Mouse (Mus musculus): ENCODE results near the gene Chchd2. TPM values are rescaled to one million over a fixed set of nuclear protein-coding genes. Genes with fewer than 3 reads are reported as not detected.
A peak's percentile ranks its signal among the peaks of the same experiment; 100 is the strongest.
"Not testable (repeated sequence)": the region's sequence is repeated elsewhere in the genome, so short reads cannot be mapped to it uniquely, and the experiment has no call there.

The Chchd2 gene
- polyA plus RNA-seq (2015; fragmentation: Nextera tagmentation; extraction: Ambion mirVana): 858 and 885 TPM in 2 replicates

DNA sequence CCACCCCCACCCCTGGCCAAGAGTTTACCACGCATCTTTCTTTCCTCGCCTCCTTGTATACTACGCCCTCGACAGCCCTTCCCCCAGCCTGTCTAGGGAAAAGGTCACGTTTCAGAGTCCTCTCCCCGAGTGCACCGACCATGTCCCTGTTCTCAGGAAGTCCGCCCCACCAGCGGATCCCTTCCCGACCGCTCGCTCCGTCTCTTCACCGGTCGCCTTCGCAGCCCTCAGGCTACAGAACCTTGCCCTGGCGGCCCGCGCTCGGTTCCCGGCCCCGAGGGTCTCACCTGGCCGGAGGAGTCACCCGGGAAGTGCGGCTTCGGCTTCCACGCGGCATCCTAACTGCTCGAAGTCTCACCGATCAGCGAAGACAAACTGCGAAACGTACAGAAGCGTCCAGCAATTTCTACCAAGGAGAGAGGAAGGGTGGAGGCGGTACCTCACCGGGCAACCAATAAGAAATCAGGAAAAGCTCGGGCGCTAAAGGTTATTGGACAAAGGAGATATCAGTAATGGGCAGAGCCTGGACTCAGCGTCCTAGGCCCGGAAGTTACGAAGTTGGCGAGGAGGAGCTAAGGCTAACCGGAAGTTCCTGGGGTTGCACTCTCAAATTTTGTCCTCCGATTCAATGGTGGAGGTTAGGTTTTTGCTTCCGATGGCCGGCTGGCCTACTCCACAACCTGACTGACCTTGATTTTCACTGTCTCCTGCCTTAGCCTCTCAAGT is at the start of gene Chchd2:
Gene Chchd2, minus strand, starts transcription at position 560 of the 726 bp plus-strand sequence.
- H3K27me3 ChIP-seq: 0 out of 2 replicates have a peak, but pooled peaks cover under 1% of the 10 kb centered on the region
- H3K9me3 ChIP-seq: no peaks in the 10 kb centered on the region
- under 1% methylated on average over 46 of the region's 46 CpGs for WGBS
- peaks cover 28% of the 10 kb centered on the region for H3K4me1 ChIP-seq (replicated peaks)
- H3K4me3 ChIP-seq: peak within 1 kb of the TSS; percentile 86
- peak within 1 kb of the TSS; percentile 94 for H3K27ac ChIP-seq
- H3K9ac ChIP-seq: peak within 1 kb of the TSS; percentile 84
- peak within 1 kb of the TSS; percentile 95 for H3K4me2 ChIP-seq
- peaks cover 23% of the 10 kb centered on the region for H3K36me3 ChIP-seq
- peak; percentile 100 for ATAC-seq (ENCODE audit: low FRiP score)

DNA sequence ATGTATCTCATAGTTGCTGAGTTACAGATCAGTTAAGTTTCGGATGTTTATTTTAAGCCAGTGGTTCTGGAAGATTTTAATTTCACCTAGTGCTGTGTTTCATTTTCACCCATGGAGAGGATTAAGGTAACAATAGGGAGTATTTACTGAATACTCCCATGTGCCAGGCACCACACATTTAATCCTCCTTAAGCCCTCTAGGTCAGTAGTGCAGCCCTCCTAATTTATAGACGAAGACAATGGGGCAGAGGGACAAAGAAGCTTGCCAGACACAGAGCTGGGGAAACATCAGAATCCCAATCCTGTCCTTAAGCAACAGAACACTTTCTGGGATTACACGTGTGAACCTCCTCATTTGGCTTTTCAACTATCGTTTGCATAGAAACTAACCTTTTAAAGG is 49.7 kb upstream of the Chchd2 start:
- H3K9me3 ChIP-seq: no peaks in the 10 kb centered on the region; the same call in 1 of the 2 replicates
- H3K27ac ChIP-seq: no peak overlapping the region
- WGBS: 55% methylated on average over 4 of the region's 4 CpGs
- no peak overlapping the region for H3K4me2 ChIP-seq
- no peak for ATAC-seq (ENCODE audit: low FRiP score)
- H3K36me3 ChIP-seq: no peaks in the 10 kb centered on the region
- no peaks in the 10 kb centered on the region for H3K27me3 ChIP-seq
- H3K9ac ChIP-seq: no peak overlapping the region
- H3K4me1 ChIP-seq (replicated peaks): no peaks in the 10 kb centered on the region
- H3K4me3 ChIP-seq: no peak overlapping the region

DNA sequence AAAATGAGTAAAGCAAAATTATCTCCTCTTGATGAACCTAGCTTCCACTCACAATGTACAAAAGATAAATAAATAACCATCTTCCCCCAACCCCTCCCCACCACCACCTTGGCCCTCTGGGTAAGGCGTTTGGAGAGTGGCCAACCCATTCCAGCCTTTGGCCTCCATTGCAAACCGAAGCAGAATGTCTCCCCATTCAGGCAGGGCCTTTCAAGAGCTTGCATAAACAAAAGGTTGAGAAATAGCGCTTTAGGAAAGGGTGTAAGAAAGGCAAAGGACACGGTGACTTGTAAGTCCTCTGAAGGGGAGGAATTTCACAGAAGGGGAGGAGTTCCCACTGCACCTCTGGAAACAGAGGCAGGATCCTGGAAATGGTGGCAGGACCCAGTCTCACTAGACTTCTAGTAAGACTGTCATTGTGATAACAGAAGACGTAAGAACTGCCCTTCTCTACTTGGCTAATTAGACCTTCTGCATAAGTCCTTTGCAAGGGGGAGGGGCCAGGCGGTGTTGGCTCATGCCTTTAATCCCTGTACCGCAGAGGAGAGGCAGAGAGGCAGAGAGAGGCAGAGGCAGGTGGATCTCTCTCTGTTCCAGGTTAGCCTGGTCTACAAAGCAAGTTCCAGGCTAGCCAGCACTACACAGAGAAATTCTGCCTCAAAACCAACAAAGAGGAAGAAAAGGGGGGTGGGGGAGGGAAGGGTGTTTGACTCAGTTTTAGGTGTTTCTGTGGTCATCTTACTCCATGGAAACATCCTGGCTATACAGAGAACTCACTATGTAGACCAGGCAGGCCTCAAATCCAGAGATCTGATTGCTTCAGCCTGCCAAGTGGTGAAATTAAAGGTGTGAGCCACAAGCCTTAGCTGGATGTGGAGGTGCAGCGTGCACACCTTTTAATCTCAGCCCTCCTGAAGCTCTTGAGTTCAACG is 42.9 kb upstream of the Chchd2 start:
- Histone ChIP-seq H3K4me3 (no peak overlapping the region), H3K9ac (no peak overlapping the region), H3K36me3 (no peaks in the 10 kb centered on the region), H3K27me3 (no peaks in the 10 kb centered on the region), H3K9me3 (no peaks in the 10 kb centered on the region; the same call in 1 of the 2 replicates), H3K4me1 (replicated peaks) (0 out of 2 replicates have a peak, but pooled peaks cover 2% of the 10 kb centered on the region), H3K4me2 (no peak overlapping the region), H3K27ac (no peak overlapping the region)
- no peak for ATAC-seq (ENCODE audit: low FRiP score)
- WGBS: 53% methylated on average over 9 of the region's 9 CpGs

DNA sequence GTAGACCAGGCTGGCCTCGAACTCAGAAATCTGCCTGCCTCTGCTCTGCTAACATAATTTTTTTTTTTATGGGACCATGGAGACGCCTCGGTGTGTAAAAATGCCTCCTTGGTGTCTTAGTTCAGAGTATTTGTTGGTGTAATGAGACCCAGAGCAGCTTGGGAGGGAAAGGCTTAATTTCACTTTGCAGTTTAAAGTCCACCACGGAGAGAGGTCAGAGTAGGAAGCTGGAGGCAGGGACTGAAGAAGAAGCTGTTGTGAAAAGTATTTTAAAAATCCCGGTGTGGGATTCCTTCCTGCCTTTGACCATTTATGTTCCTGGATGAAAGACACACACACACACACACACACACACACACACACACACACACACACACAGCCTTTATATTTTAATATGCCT is 38.7 kb upstream of the Chchd2 start:
- WGBS: 75% methylated on average over 5 of the region's 5 CpGs
- no peak overlapping the region for H3K4me3 ChIP-seq
- no peaks in the 10 kb centered on the region for H3K36me3 ChIP-seq
- H3K4me2 ChIP-seq: no peak overlapping the region
- 0 out of 2 replicates have a peak, but pooled peaks cover 2% of the 10 kb centered on the region for H3K4me1 ChIP-seq (replicated peaks)
- no peak overlapping the region for H3K9ac ChIP-seq
- no peak overlapping the region for H3K27ac ChIP-seq
- no peaks in the 10 kb centered on the region for H3K9me3 ChIP-seq
- H3K27me3 ChIP-seq: no peaks in the 10 kb centered on the region
- ATAC-seq (ENCODE audit: low FRiP score): no peak

DNA sequence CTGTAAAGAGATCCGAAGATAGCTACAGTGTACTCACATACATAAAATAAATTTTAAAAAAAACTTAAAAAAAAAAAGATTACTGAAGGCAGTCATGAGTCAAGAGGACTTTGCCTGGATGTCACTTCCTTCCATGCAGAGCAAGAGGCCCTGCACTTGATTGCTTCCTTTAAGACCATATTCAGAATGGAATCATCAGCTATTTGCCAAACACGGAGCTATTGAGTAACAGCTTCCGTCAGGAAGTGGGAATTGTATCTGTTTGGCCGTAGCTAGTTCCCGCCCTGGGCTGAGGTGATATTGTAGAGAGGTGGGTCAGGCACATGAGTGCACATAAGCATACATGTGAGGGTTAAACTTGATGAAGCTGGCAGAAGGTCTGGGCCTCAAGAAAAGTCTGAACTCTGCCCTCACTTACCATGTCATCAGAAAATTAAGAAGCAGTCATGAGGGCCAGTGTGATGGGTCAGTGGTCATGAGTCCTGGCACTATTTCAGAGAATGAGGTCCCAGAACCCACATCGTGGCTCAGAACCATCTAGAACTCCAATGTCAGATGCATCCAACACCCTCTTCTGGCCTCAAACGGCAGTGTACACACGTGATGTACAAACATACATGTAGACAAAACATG is 37.7 kb upstream of the Chchd2 start:
- Histone ChIP-seq H3K4me1 (replicated peaks) (0 out of 2 replicates have a peak, but pooled peaks cover 2% of the 10 kb centered on the region), H3K27ac (no peak overlapping the region), H3K9me3 (no peaks in the 10 kb centered on the region), H3K4me2 (no peak overlapping the region), H3K9ac (no peak overlapping the region), H3K4me3 (no peak overlapping the region), H3K36me3 (no peaks in the 10 kb centered on the region), H3K27me3 (no peaks in the 10 kb centered on the region)
- no peak for ATAC-seq (ENCODE audit: low FRiP score)
- WGBS: 90% methylated on average over 8 of the region's 8 CpGs

DNA sequence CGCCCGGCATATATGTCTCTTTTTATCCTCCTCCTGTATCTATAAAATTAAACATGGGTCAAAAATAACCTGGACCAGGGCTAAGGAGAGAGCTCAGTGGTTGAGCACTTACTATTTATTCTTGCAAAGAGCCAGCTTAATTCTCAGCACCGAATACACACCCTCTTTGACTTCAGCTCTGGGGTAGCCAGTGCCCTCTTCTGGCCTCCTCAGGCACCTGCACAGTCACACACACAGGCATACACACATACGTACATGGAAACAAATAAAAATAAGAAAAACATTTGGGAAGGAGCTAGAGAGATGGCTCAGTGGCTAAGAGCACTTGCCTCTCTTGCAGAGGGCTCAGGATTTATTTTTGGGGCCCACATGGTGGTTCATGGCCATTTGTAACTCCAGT is 34.7 kb upstream of the Chchd2 start:
- H3K4me3 ChIP-seq: no peak overlapping the region
- WGBS: 96% methylated on average over 4 of the region's 4 CpGs
- no peak overlapping the region for H3K4me2 ChIP-seq
- no peak overlapping the region for H3K27ac ChIP-seq
- H3K4me1 ChIP-seq (replicated peaks): no peaks in the 10 kb centered on the region
- ATAC-seq (ENCODE audit: low FRiP score): no peak
- H3K9ac ChIP-seq: no peak overlapping the region
- no peaks in the 10 kb centered on the region for H3K27me3 ChIP-seq
- H3K9me3 ChIP-seq: no peaks in the 10 kb centered on the region
- no peaks in the 10 kb centered on the region for H3K36me3 ChIP-seq

DNA sequence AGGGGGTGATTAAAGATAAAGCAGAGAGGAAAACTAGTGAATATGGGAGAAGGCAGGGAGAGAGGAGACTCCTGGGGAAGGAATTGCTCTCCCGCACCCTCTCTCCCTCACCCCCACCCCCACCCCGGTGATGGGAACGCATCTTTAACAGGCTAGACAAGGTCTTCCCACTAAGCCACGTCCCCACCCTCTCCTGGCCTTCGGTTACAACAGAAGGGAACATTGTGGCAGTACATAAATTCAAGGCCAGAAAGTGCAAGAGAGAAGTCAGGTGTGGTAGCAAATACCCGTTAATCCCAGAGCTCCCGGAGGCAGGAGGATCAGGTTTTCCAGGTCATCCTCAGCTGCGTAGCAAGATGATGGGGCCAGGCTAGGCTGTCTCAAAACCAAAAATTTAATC is 32.0 kb upstream of the Chchd2 start:
- Histone ChIP-seq H3K9ac (no peak overlapping the region), H3K9me3 (no peaks in the 10 kb centered on the region), H3K4me3 (no peak overlapping the region), H3K4me2 (no peak overlapping the region), H3K36me3 (no peaks in the 10 kb centered on the region), H3K27ac (no peak overlapping the region), H3K27me3 (no peaks in the 10 kb centered on the region), H3K4me1 (replicated peaks) (no peaks in the 10 kb centered on the region)
- 75% methylated on average over 8 of the region's 8 CpGs for WGBS
- no peak for ATAC-seq (ENCODE audit: low FRiP score)

DNA sequence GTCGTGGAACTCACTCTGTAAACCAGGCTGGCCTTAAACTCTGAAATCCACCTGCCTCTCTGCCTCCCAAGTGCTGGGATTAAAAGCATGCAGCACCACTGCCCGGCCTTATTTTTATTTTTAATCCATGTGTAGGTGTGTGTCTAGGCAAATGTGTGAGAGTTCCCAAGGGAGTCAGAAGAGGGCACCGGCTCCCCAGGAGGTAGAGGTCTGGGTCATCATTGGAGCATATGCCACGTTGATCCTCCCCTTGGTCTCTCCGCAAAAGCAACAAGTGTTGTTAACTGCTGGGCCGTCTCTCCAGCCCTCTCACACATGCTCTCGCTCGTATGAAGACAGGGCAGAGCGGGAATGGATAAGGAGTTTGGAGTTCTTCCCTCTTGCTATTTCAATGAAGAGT is 31.5 kb upstream of the Chchd2 start:
- Histone ChIP-seq H3K4me2 (no peak overlapping the region), H3K4me1 (replicated peaks) (no peaks in the 10 kb centered on the region), H3K9ac (no peak overlapping the region), H3K27ac (no peak overlapping the region), H3K9me3 (no peaks in the 10 kb centered on the region), H3K27me3 (no peaks in the 10 kb centered on the region), H3K4me3 (no peak overlapping the region), H3K36me3 (no peaks in the 10 kb centered on the region)
- no peak for ATAC-seq (ENCODE audit: low FRiP score)
- 85% methylated on average over 9 of the region's 9 CpGs for WGBS

DNA sequence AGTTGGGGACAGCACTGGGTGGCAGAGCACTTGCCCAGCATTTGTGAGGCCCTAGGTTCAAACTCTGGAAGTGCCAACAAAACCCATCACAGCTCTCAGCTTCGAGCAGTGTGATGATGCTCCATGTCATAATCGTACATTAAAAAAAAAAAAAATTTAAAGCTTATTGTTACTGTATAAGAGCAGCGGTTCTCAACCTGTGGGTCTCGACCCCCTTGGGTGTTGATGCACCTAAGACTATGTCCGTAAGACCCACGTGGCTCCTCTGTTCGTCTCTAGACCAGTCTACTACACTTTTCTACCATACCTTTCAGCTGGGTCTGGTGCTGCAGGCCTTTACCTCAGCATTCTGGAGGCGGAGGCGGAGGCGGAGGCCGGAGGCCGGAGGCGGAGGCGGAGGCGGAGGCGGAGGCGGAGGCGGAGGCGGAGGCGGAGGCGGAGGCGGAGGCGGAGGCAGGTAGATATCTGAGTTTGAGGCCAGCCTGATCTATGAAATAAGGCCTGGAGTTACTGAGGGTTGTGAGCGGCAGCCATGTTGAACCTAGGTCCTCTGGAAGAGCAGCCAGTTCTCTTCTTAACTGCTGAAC is 30.9 kb upstream of the Chchd2 start:
- H3K27me3 ChIP-seq: no peaks in the 10 kb centered on the region
- no peak overlapping the region for H3K27ac ChIP-seq
- no peaks in the 10 kb centered on the region for H3K4me1 ChIP-seq (replicated peaks)
- no peaks in the 10 kb centered on the region for H3K36me3 ChIP-seq
- ATAC-seq (ENCODE audit: low FRiP score): no peak
- H3K4me3 ChIP-seq: no peak overlapping the region
- no peak overlapping the region for H3K9ac ChIP-seq
- H3K9me3 ChIP-seq: no peaks in the 10 kb centered on the region
- no peak overlapping the region for H3K4me2 ChIP-seq
- WGBS: 93% methylated on average over 24 of the region's 24 CpGs

DNA sequence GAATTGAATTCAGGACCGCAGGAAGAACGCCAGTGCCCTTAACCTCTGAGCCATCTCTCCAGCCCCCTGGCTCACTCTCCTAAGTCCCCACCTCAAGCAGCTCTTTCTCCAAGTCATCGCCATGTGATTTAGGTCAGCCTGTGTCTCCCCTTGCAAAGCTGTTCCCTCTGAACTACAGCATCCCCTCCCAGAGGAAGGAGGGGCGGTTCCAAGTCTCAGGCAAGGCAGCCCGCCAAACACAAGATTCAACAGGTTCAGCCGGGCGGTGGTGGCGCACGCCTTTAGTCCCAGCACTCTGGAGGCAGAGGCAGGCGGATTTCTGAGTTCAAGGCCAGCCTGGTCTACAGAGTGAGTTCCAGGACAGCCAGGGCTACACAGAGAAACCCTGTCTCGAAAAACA is 28.2 kb upstream of the Chchd2 start:
- not testable (repeated sequence) for H3K4me3 ChIP-seq; H3K9ac ChIP-seq; H3K36me3 ChIP-seq; H3K4me2 ChIP-seq; H3K9me3 ChIP-seq; H3K27me3 ChIP-seq; ATAC-seq (ENCODE audit: low FRiP score); H3K27ac ChIP-seq; H3K4me1 ChIP-seq (replicated peaks)
- 87% methylated on average over 11 of the region's 11 CpGs for WGBS

DNA sequence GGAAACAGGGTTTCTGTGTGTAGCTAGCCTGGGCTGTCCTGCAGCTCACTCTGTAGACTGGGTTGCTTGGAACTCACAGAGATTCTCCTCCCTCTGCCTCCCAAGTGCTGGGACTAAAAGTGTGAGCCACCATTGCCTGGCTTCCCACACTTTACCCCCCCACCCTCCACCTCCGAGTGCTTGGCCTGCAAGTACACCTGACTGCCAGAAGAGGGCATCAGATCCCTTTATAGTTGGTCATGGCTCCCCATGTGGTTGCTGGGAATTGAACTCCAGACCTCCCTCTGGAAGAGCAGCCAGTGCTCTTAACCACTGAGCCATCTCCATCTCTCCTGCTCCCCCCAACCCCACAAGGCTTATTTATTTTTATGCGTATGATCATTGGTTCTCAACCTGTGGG is 26.8 kb upstream of the Chchd2 start:
- H3K36me3 ChIP-seq: no peaks in the 10 kb centered on the region
- WGBS: 30% methylated on average over 2 of the region's 2 CpGs
- H3K9ac ChIP-seq: no peak overlapping the region

DNA sequence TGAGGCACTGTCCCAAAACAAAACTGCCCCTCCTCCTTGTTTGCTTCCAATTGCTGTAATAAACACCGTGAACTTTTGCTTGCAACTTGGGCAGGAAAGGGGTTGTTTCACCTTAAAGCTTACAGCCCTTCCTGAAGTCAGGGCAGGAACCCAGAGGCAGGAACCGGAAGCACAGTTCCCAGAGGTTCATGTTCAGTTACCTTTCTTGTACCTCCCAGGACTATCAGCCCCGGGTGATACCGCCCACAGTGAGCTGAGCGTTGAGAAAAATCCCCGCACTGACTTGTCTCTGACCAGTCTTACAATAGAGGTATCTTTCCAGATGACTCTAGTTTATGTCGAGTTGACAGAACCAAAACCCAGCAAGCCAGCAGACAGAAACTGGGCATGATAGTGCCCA is 22.3 kb upstream of the Chchd2 start:
- Histone ChIP-seq H3K4me2 (no peak overlapping the region), H3K9me3 (no peaks in the 10 kb centered on the region), H3K4me1 (replicated peaks) (peaks cover 13% of the 10 kb centered on the region), H3K36me3 (0 out of 2 replicates have a peak, but pooled peaks cover 4% of the 10 kb centered on the region), H3K27ac (peak overlapping the region; percentile 98; the same call in 1 of the 2 replicates), H3K27me3 (no peaks in the 10 kb centered on the region), H3K9ac (no peak overlapping the region), H3K4me3 (no peak overlapping the region)
- WGBS: 84% methylated on average over 7 of the region's 7 CpGs
- no peak for ATAC-seq (ENCODE audit: low FRiP score)

More for the DNA sequence above, 26.8 kb upstream of the Chchd2 start:
- ATAC-seq (ENCODE audit: low FRiP score): no peak
- Histone ChIP-seq H3K27me3 (no peaks in the 10 kb centered on the region), H3K4me2 (no peak overlapping the region), H3K4me3 (no peak overlapping the region), H3K9me3 (no peaks in the 10 kb centered on the region), H3K27ac (no peak overlapping the region), H3K4me1 (replicated peaks) (peaks cover 5% of the 10 kb centered on the region)
